ENCODE assay signal across 20 mouse cellular contexts in the genomic region with DNA sequence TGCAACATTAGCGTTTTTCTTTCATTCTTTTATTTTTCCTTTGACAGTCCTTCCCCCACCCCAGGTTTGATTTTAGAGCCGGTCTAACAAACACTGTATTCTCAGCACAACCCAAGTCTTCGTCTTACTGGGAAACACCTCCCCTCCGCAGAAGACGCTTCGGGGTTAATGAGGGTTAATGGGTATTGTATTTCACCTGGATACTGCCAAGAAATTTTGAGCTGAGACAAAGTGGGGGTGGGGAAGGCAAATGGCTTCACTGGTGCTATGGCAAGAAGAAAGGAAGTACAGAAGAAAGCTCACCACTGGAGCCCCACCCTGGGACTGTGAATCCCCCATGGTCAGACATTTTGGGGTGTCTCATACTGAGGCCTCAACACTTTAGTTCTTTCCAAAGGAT.
DNase-seq lines count a peak whose midpoint lies in the region; ATAC-seq lines count a peak whose summit lies in the region.
"Had no signal": no experiment of that assay in that cellular context is flagged by ENCODE, and none has a peak within 500 bp of the region (broad histone marks: within the 10 kb centered on the region; RNA-seq: fewer than 3 reads in every experiment).

No protein-coding gene starts in this region.

- H3K27ac ChIP-seq in embryonic facial prominence, embryonic 11.5 days (replicated peaks; ENCODE audit: low read depth, low read length), result no peak overlapping the region
- no peak overlapping the region for H3K27ac ChIP-seq in embryonic facial prominence, embryonic 15.5 days (replicated peaks)
- H3K27ac ChIP-seq in kidney, embryonic 14.5 days (ENCODE audit: low read depth, low read length), result no peak overlapping the region
- no peak overlapping the region for H3K27ac ChIP-seq in forebrain, embryonic 13.5 days
- H3K27ac ChIP-seq: forebrain, embryonic 12.5 days; midbrain, embryonic 13.5 days; neural tube, embryonic 15.5 days had no signal

- H3K4me3 ChIP-seq in embryonic facial prominence, embryonic 11.5 days (ENCODE audit: low read depth, low read length), result no peak overlapping the region
- no peak overlapping the region for H3K4me3 ChIP-seq in embryonic facial prominence, embryonic 15.5 days (replicated peaks)
- H3K4me3 ChIP-seq in kidney, embryonic 14.5 days (ENCODE audit: low read length), result peak overlapping the region; percentile 5; the same call in 1 of the 2 replicates
- H3K4me3 ChIP-seq in forebrain, embryonic 13.5 days, result no peak overlapping the region
- H3K4me3 ChIP-seq: forebrain, embryonic 12.5 days; midbrain, embryonic 13.5 days; neural tube, embryonic 15.5 days had no signal

- H3K4me1 ChIP-seq in embryonic facial prominence, embryonic 11.5 days (ENCODE audit: control insufficient read depth, insufficient read depth, low read length), result no peaks in the 10 kb centered on the region
- H3K4me1 ChIP-seq in embryonic facial prominence, embryonic 15.5 days, result no peaks in the 10 kb centered on the region
- no peaks in the 10 kb centered on the region for H3K4me1 ChIP-seq in kidney, embryonic 14.5 days (ENCODE audit: control insufficient read depth, insufficient read depth, low read length)
- H3K4me1 ChIP-seq in forebrain, embryonic 13.5 days, result no peaks in the 10 kb centered on the region
- H3K4me1 ChIP-seq: forebrain, embryonic 12.5 days; midbrain, embryonic 13.5 days; neural tube, embryonic 15.5 days had no signal

- ATAC-seq in embryonic facial prominence, embryonic 11.5 days (replicated peaks; ENCODE audit: insufficient number of reproducible peaks, low FRiP score, low TSS enrichment, low read depth), result no peak
- no peak for ATAC-seq in embryonic facial prominence, embryonic 15.5 days (ENCODE audit: insufficient number of reproducible peaks, low FRiP score, low TSS enrichment, low read depth)
- ATAC-seq in kidney, embryonic 14.5 days (ENCODE audit: low FRiP score, low TSS enrichment), result 0 out of 2 replicates have a peak, but pooled peaks have one; percentile 43
- no peak for ATAC-seq in forebrain, embryonic 13.5 days
- ATAC-seq: hindbrain, embryonic 16.5 days; intestine, embryonic 16.5 days; lung, postnatal 0 days; midbrain, embryonic 13.5 days had no signal

- DNase-seq in embryonic facial prominence, embryonic 11.5 days (ENCODE audit: low spot score), result peak; percentile 10
- DNase-seq in kidney, postnatal 36 days, result peak; percentile 49 to 67
- no peak for DNase-seq in layer of hippocampus, postnatal 36 days
- no peak for DNase-seq in left cerebral cortex, adult 18-20 months (ENCODE audit: low spot score in 2 of 2)
- DNase-seq: cerebellum, adult 2 months; gastrocnemius, postnatal 25 days; layer of hippocampus, adult 9-11 months; liver; right cerebral cortex, postnatal 14 days; spleen, adult 18-20 months; thymus, postnatal 4 days had no signal

- no peaks in the 10 kb centered on the region for H3K36me3 ChIP-seq in embryonic facial prominence, embryonic 11.5 days (replicated peaks; ENCODE audit: control insufficient read depth, insufficient read depth, low read depth, low read length)
- no peaks in the 10 kb centered on the region for H3K36me3 ChIP-seq in embryonic facial prominence, embryonic 15.5 days
- no peaks in the 10 kb centered on the region for H3K36me3 ChIP-seq in kidney, embryonic 14.5 days (ENCODE audit: control insufficient read depth, insufficient read depth, low read length)
- H3K36me3 ChIP-seq in forebrain, embryonic 13.5 days (ENCODE audit: poor library complexity, severe bottlenecking), result no peaks in the 10 kb centered on the region
- H3K36me3 ChIP-seq: forebrain, embryonic 12.5 days; midbrain, embryonic 13.5 days; neural tube, embryonic 15.5 days had no signal

- H3K4me2 ChIP-seq in embryonic facial prominence, embryonic 11.5 days (ENCODE audit: low read depth, low read length), result no peak overlapping the region
- peak overlapping the region; percentile 9; the same call in 1 of the 2 replicates for H3K4me2 ChIP-seq in embryonic facial prominence, embryonic 15.5 days (replicated peaks)
- peak overlapping the region; percentile 21 for H3K4me2 ChIP-seq in kidney, embryonic 14.5 days (replicated peaks; ENCODE audit: low read depth, low read length)
- no peak overlapping the region for H3K4me2 ChIP-seq in forebrain, embryonic 13.5 days
- H3K4me2 ChIP-seq: forebrain, embryonic 12.5 days; midbrain, embryonic 13.5 days; neural tube, embryonic 15.5 days had no signal

- H3K27me3 ChIP-seq in embryonic facial prominence, embryonic 11.5 days (ENCODE audit: control insufficient read depth, insufficient read depth, low read length), result no peaks in the 10 kb centered on the region
- no peaks in the 10 kb centered on the region for H3K27me3 ChIP-seq in embryonic facial prominence, embryonic 15.5 days
- no peaks in the 10 kb centered on the region for H3K27me3 ChIP-seq in kidney, embryonic 14.5 days (ENCODE audit: control insufficient read depth, insufficient read depth, low read length)
- H3K27me3 ChIP-seq in forebrain, embryonic 13.5 days, result no peaks in the 10 kb centered on the region
- H3K27me3 ChIP-seq: forebrain, embryonic 12.5 days; midbrain, embryonic 13.5 days; neural tube, embryonic 15.5 days had no signal

- H3K9me3 ChIP-seq in embryonic facial prominence, embryonic 11.5 days (replicated peaks; ENCODE audit: control insufficient read depth, low read length), result no peaks in the 10 kb centered on the region
- H3K9me3 ChIP-seq in embryonic facial prominence, embryonic 15.5 days (replicated peaks), result no peaks in the 10 kb centered on the region
- no peaks in the 10 kb centered on the region for H3K9me3 ChIP-seq in kidney, embryonic 14.5 days (ENCODE audit: control insufficient read depth, low read length)
- no peaks in the 10 kb centered on the region for H3K9me3 ChIP-seq in forebrain, embryonic 13.5 days (replicated peaks)
- H3K9me3 ChIP-seq: forebrain, embryonic 12.5 days; midbrain, embryonic 13.5 days; neural tube, embryonic 15.5 days had no signal

- 29% methylated on average over 6 of the region's 6 CpGs for WGBS in embryonic facial prominence, embryonic 11.5 days
- WGBS in embryonic facial prominence, embryonic 15.5 days, result 21% methylated on average over 6 of the region's 6 CpGs
- 13% methylated on average over 6 of the region's 6 CpGs for WGBS in kidney, embryonic 14.5 days
- 62% methylated on average over 6 of the region's 6 CpGs for WGBS in forebrain, embryonic 13.5 days

- no peak overlapping the region for H3K9ac ChIP-seq in embryonic facial prominence, embryonic 11.5 days (replicated peaks; ENCODE audit: low read length)
- no peak overlapping the region for H3K9ac ChIP-seq in embryonic facial prominence, embryonic 15.5 days
- no peak overlapping the region for H3K9ac ChIP-seq in kidney, embryonic 14.5 days (ENCODE audit: low read depth, low read length)
- no peak overlapping the region for H3K9ac ChIP-seq in forebrain, embryonic 13.5 days
- H3K9ac ChIP-seq: forebrain, embryonic 12.5 days; midbrain, embryonic 13.5 days; neural tube, embryonic 15.5 days had no signal

Comparison
In these comparisons a context has a peak if more than half of its experiments do, and no peak if none do; other contexts are left out.
1. H3K4me2 ChIP-seq: peak in embryonic facial prominence, embryonic 15.5 days (single experiment) and kidney, embryonic 14.5 days (single experiment); none in embryonic facial prominence, embryonic 11.5 days (single experiment) and forebrain, embryonic 13.5 days (single experiment).
2. DNase-seq: peak in embryonic facial prominence, embryonic 11.5 days (single experiment) and kidney, postnatal 36 days (2 of 2); none in layer of hippocampus, postnatal 36 days (0 of 2) and left cerebral cortex, adult 18-20 months (0 of 2).